In the genomic region with DNA sequence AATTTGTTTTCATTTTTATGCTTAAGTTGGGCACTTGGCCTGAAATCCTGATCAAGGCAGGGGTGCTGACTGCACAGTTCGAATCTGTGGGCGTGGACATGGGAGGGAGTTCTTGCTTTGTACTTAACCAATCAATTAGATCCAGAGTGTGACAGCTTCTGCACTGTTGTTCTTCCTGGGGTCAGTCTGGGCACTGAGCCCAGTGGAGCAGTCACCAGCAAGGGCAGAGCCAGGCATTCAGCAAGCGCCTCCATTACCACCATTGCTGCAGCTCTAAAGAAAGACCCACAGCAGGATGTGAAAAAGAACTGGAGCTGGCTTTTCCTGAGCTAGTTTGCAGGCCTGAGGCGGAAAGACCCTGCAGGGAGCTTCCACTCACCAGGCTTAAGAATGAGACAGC, we compare ENCODE assay signal across 9 mouse cellular contexts. TPM values are rescaled to one million over a fixed set of nuclear protein-coding genes. Genes with fewer than 3 reads are reported as not detected.
DNase-seq lines count a peak whose midpoint lies in the region; ATAC-seq lines count a peak whose summit lies in the region.
"Had no signal": no experiment of that assay in that cellular context is flagged by ENCODE, and none has a peak within 500 bp of the region (broad histone marks: within the 10 kb centered on the region; RNA-seq: fewer than 3 reads in every experiment).

No protein-coding gene starts in this region.

- no peak for ATAC-seq in liver, embryonic 12.5 days
- peak; percentile 46; the same call in 1 of the 2 replicates for ATAC-seq in embryonic facial prominence, embryonic 11.5 days (replicated peaks; ENCODE audit: insufficient number of reproducible peaks, low FRiP score, low TSS enrichment, low read depth)
- no peak for ATAC-seq in intestine, embryonic 14.5 days (replicated peaks; ENCODE audit: low FRiP score, low TSS enrichment, low read depth)
- peak; percentile 36; the same call in 1 of the 2 replicates for ATAC-seq in liver, embryonic 11.5 days (replicated peaks; ENCODE audit: low FRiP score)
- ATAC-seq in neural tube, embryonic 13.5 days (ENCODE audit: low read depth) = peak; percentile 92

- H3K4me1 ChIP-seq in liver, embryonic 12.5 days = peaks cover 21% of the 10 kb centered on the region
- no peaks in the 10 kb centered on the region for H3K4me1 ChIP-seq in embryonic facial prominence, embryonic 11.5 days (ENCODE audit: control insufficient read depth, insufficient read depth, low read length)
- peaks cover 12% of the 10 kb centered on the region for H3K4me1 ChIP-seq in intestine, embryonic 14.5 days (replicated peaks; ENCODE audit: control insufficient read depth, insufficient read depth, low read length)
- H3K4me1 ChIP-seq in liver, embryonic 11.5 days (replicated peaks; ENCODE audit: control insufficient read depth, insufficient read depth, low read length) = peaks cover 4% of the 10 kb centered on the region
- H3K4me1 ChIP-seq in neural tube, embryonic 13.5 days (replicated peaks) = peaks cover 10% of the 10 kb centered on the region

- 44% methylated on average over 4 of the region's 4 CpGs for WGBS in liver, embryonic 12.5 days (ENCODE audit: insufficient replicate concordance)
- 32% methylated on average over 4 of the region's 4 CpGs for WGBS in embryonic facial prominence, embryonic 11.5 days
- WGBS in intestine, embryonic 14.5 days = 54% methylated on average over 4 of the region's 4 CpGs
- WGBS in liver, embryonic 11.5 days = 47% methylated on average over 4 of the region's 4 CpGs
- WGBS in neural tube, embryonic 13.5 days = 5% methylated on average over 4 of the region's 4 CpGs

- no peak overlapping the region for H3K4me3 ChIP-seq in liver, embryonic 12.5 days
- no peak overlapping the region for H3K4me3 ChIP-seq in embryonic facial prominence, embryonic 11.5 days (ENCODE audit: low read depth, low read length)
- no peak overlapping the region for H3K4me3 ChIP-seq in intestine, embryonic 14.5 days (ENCODE audit: low read depth, low read length)
- no peak overlapping the region for H3K4me3 ChIP-seq in liver, embryonic 11.5 days (ENCODE audit: low read depth, low read length)
- no peak overlapping the region for H3K4me3 ChIP-seq in neural tube, embryonic 13.5 days

- H3K9ac ChIP-seq in liver, embryonic 12.5 days = no peak overlapping the region
- no peak overlapping the region for H3K9ac ChIP-seq in embryonic facial prominence, embryonic 11.5 days (replicated peaks; ENCODE audit: low read length)
- H3K9ac ChIP-seq in intestine, embryonic 14.5 days (ENCODE audit: low read length) = no peak overlapping the region
- no peak overlapping the region for H3K9ac ChIP-seq in liver, embryonic 11.5 days (ENCODE audit: low read depth, low read length)
- H3K9ac ChIP-seq in neural tube, embryonic 13.5 days = no peak overlapping the region

- H3K4me2 ChIP-seq in liver, embryonic 12.5 days = no peak overlapping the region
- H3K4me2 ChIP-seq in embryonic facial prominence, embryonic 11.5 days (ENCODE audit: low read depth, low read length) = no peak overlapping the region
- no peak overlapping the region; the same call in 1 of the 2 replicates for H3K4me2 ChIP-seq in intestine, embryonic 14.5 days (ENCODE audit: low read length)
- H3K4me2 ChIP-seq in liver, embryonic 11.5 days = no peak overlapping the region
- H3K4me2 ChIP-seq in neural tube, embryonic 13.5 days = no peak overlapping the region

- no peaks in the 10 kb centered on the region for H3K36me3 ChIP-seq in liver, embryonic 12.5 days
- H3K36me3 ChIP-seq in embryonic facial prominence, embryonic 11.5 days (replicated peaks; ENCODE audit: control insufficient read depth, insufficient read depth, low read depth, low read length) = no peaks in the 10 kb centered on the region
- no peaks in the 10 kb centered on the region for H3K36me3 ChIP-seq in intestine, embryonic 14.5 days (ENCODE audit: control insufficient read depth, insufficient read depth, low read length)
- H3K36me3 ChIP-seq in liver, embryonic 11.5 days (ENCODE audit: control insufficient read depth, insufficient read depth, low read length) = no peaks in the 10 kb centered on the region
- H3K36me3 ChIP-seq in neural tube, embryonic 13.5 days = no peaks in the 10 kb centered on the region

- peaks cover 8% of the 10 kb centered on the region; the same call in 1 of the 2 replicates for H3K27me3 ChIP-seq in liver, embryonic 12.5 days (replicated peaks)
- no peaks in the 10 kb centered on the region for H3K27me3 ChIP-seq in embryonic facial prominence, embryonic 11.5 days (ENCODE audit: control insufficient read depth, insufficient read depth, low read length)
- no peaks in the 10 kb centered on the region for H3K27me3 ChIP-seq in intestine, embryonic 14.5 days (replicated peaks; ENCODE audit: control insufficient read depth, insufficient read depth, low read length)
- no peaks in the 10 kb centered on the region for H3K27me3 ChIP-seq in liver, embryonic 11.5 days (replicated peaks; ENCODE audit: control insufficient read depth, insufficient read depth, low read length)
- H3K27me3 ChIP-seq in neural tube, embryonic 13.5 days = no peaks in the 10 kb centered on the region

- H3K9me3 ChIP-seq in liver, embryonic 12.5 days (replicated peaks) = no peaks in the 10 kb centered on the region
- no peaks in the 10 kb centered on the region for H3K9me3 ChIP-seq in embryonic facial prominence, embryonic 11.5 days (replicated peaks; ENCODE audit: control insufficient read depth, low read length)
- H3K9me3 ChIP-seq in intestine, embryonic 14.5 days (ENCODE audit: control insufficient read depth, low read length) = no peaks in the 10 kb centered on the region
- no peaks in the 10 kb centered on the region for H3K9me3 ChIP-seq in liver, embryonic 11.5 days (ENCODE audit: control insufficient read depth, low read length)
- no peaks in the 10 kb centered on the region for H3K9me3 ChIP-seq in neural tube, embryonic 13.5 days

- no peak overlapping the region; the same call in 1 of the 2 replicates for H3K27ac ChIP-seq in liver, embryonic 12.5 days
- no peak overlapping the region for H3K27ac ChIP-seq in embryonic facial prominence, embryonic 11.5 days (replicated peaks; ENCODE audit: low read depth, low read length)
- H3K27ac ChIP-seq in intestine, embryonic 14.5 days (ENCODE audit: low read depth) = peak overlapping the region; percentile 59
- peak overlapping the region; percentile 32; the same call in 1 of the 2 replicates for H3K27ac ChIP-seq in liver, embryonic 11.5 days (ENCODE audit: low read depth, low read length)
- peak overlapping the region; percentile 67 for H3K27ac ChIP-seq in neural tube, embryonic 13.5 days (replicated peaks)

- DNase-seq in liver = peak; percentile 24
- peak; percentile 22 for DNase-seq in embryonic facial prominence, embryonic 11.5 days (ENCODE audit: low spot score)
- DNase-seq in intestine, embryonic 14.5 days (ENCODE audit: low spot score) = no peak
- DNase-seq in liver, embryonic 11.5 days (ENCODE audit: low spot score) = no peak
- no peak for DNase-seq in B cell, adult 2 months
- DNase-seq in left cerebral cortex, adult 11 months (ENCODE audit: low spot score) = no peak

RNA-seq across cellular contexts. Expression of gene Sema4c, which starts 38.0 kb away (rescaled TPM):
- 3.9 TPM in 2 replicates for polyA plus RNA-seq in liver, embryonic 12.5 days (2016; fragmentation: Nextera tagmentation; extraction: Ambion mirVana)
- polyA plus RNA-seq in embryonic facial prominence, embryonic 11.5 days (2014; fragmentation: Nextera tagmentation; extraction: Ambion mirVana) = 3.7 and 4.4 TPM in 2 replicates
- 2.8 and 2.9 TPM in 2 replicates for polyA plus RNA-seq in intestine, embryonic 14.5 days (2014; fragmentation: Nextera tagmentation; extraction: Ambion mirVana)
- 0.77 and 0.78 TPM in 2 replicates for polyA plus RNA-seq in liver, embryonic 11.5 days (2014; fragmentation: Nextera tagmentation; extraction: Ambion mirVana)
- polyA plus RNA-seq in neural tube, embryonic 13.5 days (2015; fragmentation: Nextera tagmentation; extraction: Ambion mirVana) = 23.4 and 25.2 TPM in 2 replicates

RNA-seq across cellular contexts. Expression of gene Ankrd39, which starts 48.9 kb away (rescaled TPM):
- polyA plus RNA-seq in liver, embryonic 12.5 days (2016; fragmentation: Nextera tagmentation; extraction: Ambion mirVana) = 9.0 and 10.5 TPM in 2 replicates
- polyA plus RNA-seq in embryonic facial prominence, embryonic 11.5 days (2014; fragmentation: Nextera tagmentation; extraction: Ambion mirVana) = 11.9 and 14.4 TPM in 2 replicates
- polyA plus RNA-seq in intestine, embryonic 14.5 days (2014; fragmentation: Nextera tagmentation; extraction: Ambion mirVana) = 25.7 and 28.6 TPM in 2 replicates
- polyA plus RNA-seq in liver, embryonic 11.5 days (2014; fragmentation: Nextera tagmentation; extraction: Ambion mirVana) = 18.2 and 22.1 TPM in 2 replicates
- 23.8 and 26.2 TPM in 2 replicates for polyA plus RNA-seq in neural tube, embryonic 13.5 days (2015; fragmentation: Nextera tagmentation; extraction: Ambion mirVana)

RNA-seq across cellular contexts. Expression of gene Gm42417, which starts 56.9 kb away (rescaled TPM):
- 0.15 and 0.29 TPM in 2 replicates for polyA plus RNA-seq in liver, embryonic 12.5 days (2016; fragmentation: Nextera tagmentation; extraction: Ambion mirVana)
- not detected in 2 replicates for polyA plus RNA-seq in embryonic facial prominence, embryonic 11.5 days (2014; fragmentation: Nextera tagmentation; extraction: Ambion mirVana)
- polyA plus RNA-seq in intestine, embryonic 14.5 days (2014; fragmentation: Nextera tagmentation; extraction: Ambion mirVana) = 0.99 TPM in 1 of 2 replicates, not detected in the other
- not detected in 2 replicates for polyA plus RNA-seq in liver, embryonic 11.5 days (2014; fragmentation: Nextera tagmentation; extraction: Ambion mirVana)
- 0.32 and 1.9 TPM in 2 replicates for polyA plus RNA-seq in neural tube, embryonic 13.5 days (2015; fragmentation: Nextera tagmentation; extraction: Ambion mirVana)
- polyA plus RNA-seq: spleen, adult 2 months had no signal

RNA-seq across cellular contexts. Expression of gene Ankrd23, which starts 59.4 kb away (rescaled TPM):
- polyA plus RNA-seq in liver, embryonic 12.5 days (2016; fragmentation: Nextera tagmentation; extraction: Ambion mirVana) = 4.0 and 6.9 TPM in 2 replicates
- 4.6 and 6.0 TPM in 2 replicates for polyA plus RNA-seq in embryonic facial prominence, embryonic 11.5 days (2014; fragmentation: Nextera tagmentation; extraction: Ambion mirVana)
- polyA plus RNA-seq in intestine, embryonic 14.5 days (2014; fragmentation: Nextera tagmentation; extraction: Ambion mirVana) = 11.6 and 14.8 TPM in 2 replicates
- 11.0 and 13.4 TPM in 2 replicates for polyA plus RNA-seq in liver, embryonic 11.5 days (2014; fragmentation: Nextera tagmentation; extraction: Ambion mirVana)
- polyA plus RNA-seq in neural tube, embryonic 13.5 days (2015; fragmentation: Nextera tagmentation; extraction: Ambion mirVana) = 19.0 and 19.2 TPM in 2 replicates

Comparison
In these comparisons a context has a peak if more than half of its experiments do, and no peak if none do; other contexts are left out.
1. DNase-seq: peak in liver (single experiment) and embryonic facial prominence, embryonic 11.5 days (single experiment); none in intestine, embryonic 14.5 days (single experiment), liver, embryonic 11.5 days (single experiment), B cell, adult 2 months (0 of 2) and left cerebral cortex, adult 11 months (single experiment).
2. ATAC-seq: peak in embryonic facial prominence, embryonic 11.5 days (single experiment), liver, embryonic 11.5 days (single experiment) and neural tube, embryonic 13.5 days (single experiment); none in liver, embryonic 12.5 days (single experiment) and intestine, embryonic 14.5 days (single experiment).
3. H3K27ac ChIP-seq: peak in intestine, embryonic 14.5 days (single experiment), liver, embryonic 11.5 days (single experiment) and neural tube, embryonic 13.5 days (single experiment); none in liver, embryonic 12.5 days (single experiment) and embryonic facial prominence, embryonic 11.5 days (single experiment).